Mouse (Mus musculus): ENCODE data around the gene Podxl2.

The Podxl2 gene

GRCm38 (mm10) chr6:88889410-88890042 lies 14.7 kb upstream of the Podxl2 start:
- no peak for DNase-seq (ENCODE audit: low read depth, low spot score)

- no peak for DNase-seq (ENCODE audit: low read depth, low spot score)
These were observed 11.6 kb upstream of the Podxl2 start for GRCm38 (mm10) chr6:88886417-88886967.

DNA sequence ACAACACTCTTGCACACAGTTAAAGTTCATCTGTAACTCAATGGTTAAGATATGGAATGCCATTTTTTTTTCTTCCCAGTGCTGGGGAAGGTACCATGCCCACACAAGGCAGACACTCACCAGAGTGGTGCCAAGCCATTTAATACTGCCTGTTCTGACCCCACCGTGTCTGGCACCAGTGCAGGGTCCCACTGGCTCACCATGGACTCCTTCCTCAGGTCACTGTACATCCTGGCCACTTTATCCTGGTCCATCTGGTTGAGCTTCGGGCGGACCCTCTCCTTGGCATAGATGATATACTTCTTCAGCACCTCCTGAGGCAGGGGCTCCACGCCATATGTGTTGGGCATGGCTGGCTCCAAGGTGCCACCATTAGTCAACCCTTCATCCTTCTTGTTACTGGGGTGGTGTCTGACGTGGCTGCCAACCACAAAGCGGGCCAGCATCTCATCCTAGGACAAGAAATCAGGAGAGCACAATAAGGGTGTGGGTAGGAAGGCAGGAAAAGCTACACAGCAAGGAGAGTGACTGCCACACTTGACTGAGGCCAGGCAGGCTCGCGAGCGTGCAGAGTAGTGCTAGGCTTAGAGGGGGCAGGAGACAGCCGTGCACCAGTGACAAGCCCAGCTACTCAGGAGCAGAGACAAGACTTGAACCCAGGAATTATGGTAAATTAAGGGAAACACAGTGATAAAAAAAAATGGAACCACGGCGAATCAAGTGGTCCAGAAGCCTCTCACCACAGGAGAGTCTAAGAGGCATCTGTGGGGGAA lies 11.0 kb upstream of the Podxl2 start:
- DNase-seq (ENCODE audit: low read depth, low spot score): no peak

DNA sequence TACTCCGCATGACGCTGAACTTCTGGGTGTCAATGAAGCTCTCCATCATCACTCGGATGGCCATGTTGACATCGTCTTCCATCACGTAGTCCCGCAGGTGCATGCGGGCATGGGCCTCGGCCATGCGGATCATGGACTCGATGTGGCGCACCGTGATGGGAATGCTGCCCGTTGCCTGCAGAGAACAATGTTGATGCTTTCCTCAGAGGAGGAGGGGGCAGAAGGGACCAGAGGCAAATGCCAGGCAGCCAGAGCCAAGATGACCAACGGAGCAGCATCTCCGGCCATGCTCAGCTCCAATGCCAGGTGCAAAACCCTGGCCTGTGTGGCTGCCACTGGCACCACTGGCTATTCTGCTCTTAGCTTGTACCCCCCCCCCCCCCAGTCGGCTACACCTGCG lies 9.8 kb upstream of the Podxl2 start:
- no peak for DNase-seq (ENCODE audit: low read depth, low spot score)

- no peak for DNase-seq (ENCODE audit: low read depth, low spot score)
These were observed 9.4 kb upstream of the Podxl2 start for GRCm38 (mm10) chr6:88884195-88884594.

GRCm38 (mm10) chr6:88881334-88881733 lies 6.5 kb upstream of the Podxl2 start:
- no peak for DNase-seq (ENCODE audit: low read depth, low spot score)

GRCm38 (mm10) chr6:88879471-88879870 lies 4.6 kb upstream of the Podxl2 start:
- no peak for DNase-seq (ENCODE audit: low read depth, low spot score)

GRCm38 (mm10) chr6:88873965-88874867 lies 628 bp downstream of the Podxl2 start:
- DNase-seq (ENCODE audit: low read depth, low spot score): no peak

GRCm38 (mm10) chr6:88872811-88873210 lies 2.0 kb downstream of the Podxl2 start:
- no peak for DNase-seq (ENCODE audit: low read depth, low spot score)

- no peak for DNase-seq (ENCODE audit: low read depth, low spot score)
These were observed 3.3 kb downstream of the Podxl2 start for GRCm38 (mm10) chr6:88871546-88871945.

DNA sequence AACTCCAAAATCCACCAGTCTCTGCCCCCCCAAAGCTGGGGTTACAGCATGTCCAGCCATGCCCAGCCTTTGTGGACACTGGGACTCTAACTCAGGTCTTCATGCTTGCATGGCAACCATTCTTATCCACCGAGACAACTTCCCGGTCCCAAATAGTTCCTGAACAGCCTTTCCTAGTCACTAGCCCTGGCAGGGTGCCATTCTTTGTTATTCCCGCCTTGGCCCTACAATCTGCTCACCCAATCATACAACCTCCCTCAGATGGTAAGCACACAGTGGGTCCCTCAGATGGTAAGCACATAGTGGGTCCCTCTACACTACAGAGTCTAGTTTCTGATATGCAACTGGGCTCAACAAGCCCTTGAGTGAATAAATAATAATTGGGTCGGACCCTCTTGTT lies 4.2 kb downstream of the Podxl2 start:
- DNase-seq (ENCODE audit: low read depth, low spot score): no peak

GRCm38 (mm10) chr6:88869459-88869858 lies 5.4 kb downstream of the Podxl2 start:
- no peak for DNase-seq (ENCODE audit: low read depth, low spot score)

- DNase-seq (ENCODE audit: low read depth, low spot score): no peak
These were observed 9.1 kb downstream of the Podxl2 start for GRCm38 (mm10) chr6:88865704-88866103.

- peak; percentile 67 for DNase-seq (ENCODE audit: low read depth, low spot score)
These were observed 13.9 kb downstream of the Podxl2 start for GRCm38 (mm10) chr6:88860914-88861313.

DNA sequence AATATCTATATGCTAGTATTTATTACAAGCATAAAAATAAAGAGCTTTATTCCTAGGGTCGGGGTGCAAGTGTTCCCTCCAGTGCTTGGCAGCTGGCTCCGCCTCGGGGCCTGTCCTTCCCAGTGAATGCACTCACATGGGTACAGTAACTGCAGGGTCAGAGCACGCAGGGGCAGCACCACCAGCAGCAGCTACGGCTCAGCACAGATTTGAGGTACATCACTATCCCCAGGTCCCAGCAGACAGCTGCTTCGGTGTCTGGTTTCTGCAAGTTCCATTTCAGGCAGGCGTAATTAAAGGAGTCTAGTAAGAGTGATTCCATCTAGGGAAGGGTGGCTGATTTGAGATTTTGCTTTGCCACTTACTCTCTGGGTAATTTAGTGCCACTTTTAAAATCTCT lies 16.5 kb downstream of the Podxl2 start:
- no peak for DNase-seq (ENCODE audit: low read depth, low spot score)

- DNase-seq (ENCODE audit: low read depth, low spot score): no peak
These were observed 17.0 kb downstream of the Podxl2 start for GRCm38 (mm10) chr6:88857830-88858229.

- no peak for DNase-seq (ENCODE audit: low read depth, low spot score)
These were observed 17.6 kb downstream of the Podxl2 start for GRCm38 (mm10) chr6:88857249-88857648.

GRCm38 (mm10) chr6:88855636-88856035 lies 19.2 kb downstream of the Podxl2 start:
- peak; percentile 56 for DNase-seq (ENCODE audit: low read depth, low spot score)

- no peak for DNase-seq (ENCODE audit: low read depth, low spot score)
These were observed 20.3 kb downstream of the Podxl2 start for GRCm38 (mm10) chr6:88854509-88854908.

DNA sequence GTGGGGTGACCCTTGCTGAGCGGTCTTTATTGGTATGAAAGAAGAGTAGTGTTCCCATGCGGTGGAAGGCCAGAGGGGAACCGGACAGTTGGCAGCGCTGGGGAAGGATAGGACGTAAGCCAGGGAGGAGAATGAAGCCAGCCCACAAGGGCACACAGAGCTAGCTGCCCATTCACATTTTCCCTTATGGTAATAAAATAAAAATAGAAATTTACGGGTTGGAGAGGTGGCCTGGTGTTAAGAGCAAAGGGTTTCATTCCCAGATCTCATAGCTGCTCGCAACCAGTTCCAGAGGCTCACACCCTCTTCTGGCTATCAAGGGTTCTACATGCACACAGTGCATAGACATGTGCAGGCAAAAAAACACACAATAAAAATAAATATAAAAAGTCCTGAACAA lies 24.8 kb downstream of the Podxl2 start:
- DNase-seq (ENCODE audit: low read depth, low spot score): no peak

GRCm38 (mm10) chr6:88849270-88849669 lies 25.6 kb downstream of the Podxl2 start:
- no peak for DNase-seq (ENCODE audit: low read depth, low spot score)

GRCm38 (mm10) chr6:88847571-88847970 lies 27.3 kb downstream of the Podxl2 start:
- DNase-seq (ENCODE audit: low read depth, low spot score): no peak

Measured in WW6 (cell line).